Mouse (Mus musculus): ENCODE results near the gene Dhrs1.
A peak's percentile ranks its signal among the peaks of the same experiment; 100 is the strongest.

DNA sequence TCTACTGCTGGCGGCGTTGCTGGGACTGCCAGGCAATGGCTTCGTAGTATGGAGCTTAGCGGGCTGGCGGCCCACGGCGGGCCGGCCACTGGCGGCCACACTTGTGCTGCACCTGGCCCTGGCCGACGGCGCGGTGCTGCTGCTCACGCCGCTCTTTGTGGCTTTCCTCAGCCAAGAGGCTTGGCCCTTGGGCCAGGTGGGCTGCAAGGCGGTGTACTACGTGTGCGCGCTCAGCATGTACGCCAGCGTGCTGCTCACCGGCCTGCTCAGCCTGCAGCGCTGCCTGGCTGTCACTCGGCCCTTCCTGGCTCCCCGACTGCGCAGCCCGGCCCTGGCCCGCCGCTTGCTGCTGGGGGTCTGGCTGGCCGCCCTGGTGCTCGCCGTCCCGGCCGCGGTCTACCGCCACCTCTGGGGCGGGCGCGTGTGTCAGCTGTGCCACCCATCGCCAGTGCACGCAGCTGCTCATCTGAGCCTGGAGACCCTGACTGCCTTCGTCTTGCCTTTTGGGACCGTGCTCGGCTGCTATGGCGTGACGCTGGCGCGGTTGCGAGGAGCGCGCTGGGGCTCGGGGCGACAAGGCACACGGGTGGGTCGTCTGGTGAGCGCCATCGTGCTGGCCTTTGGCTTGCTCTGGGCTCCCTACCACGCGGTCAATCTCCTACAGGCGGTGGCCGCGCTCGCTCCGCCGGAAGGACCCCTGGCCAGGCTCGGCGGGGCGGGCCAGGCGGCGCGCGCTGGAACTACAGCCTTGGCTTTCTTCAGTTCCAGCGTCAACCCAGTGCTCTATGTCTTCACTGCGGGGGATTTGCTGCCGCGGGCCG is 16.7 kb upstream of the Dhrs1 start:
- no peak for TF ChIP-seq POLR2A (IDR thresholded peaks at IDR 0.05; ENCODE audit: extremely low read depth, insufficient read depth, low read length)
- TF ChIP-seq CTCF (IDR thresholded peaks at IDR 0.05; ENCODE audit: low read depth, low read length) = peak; percentile 17; the same call in 1 of the 2 replicates

Measured in liver, adult 2 months (tissue).